In the genomic region with DNA sequence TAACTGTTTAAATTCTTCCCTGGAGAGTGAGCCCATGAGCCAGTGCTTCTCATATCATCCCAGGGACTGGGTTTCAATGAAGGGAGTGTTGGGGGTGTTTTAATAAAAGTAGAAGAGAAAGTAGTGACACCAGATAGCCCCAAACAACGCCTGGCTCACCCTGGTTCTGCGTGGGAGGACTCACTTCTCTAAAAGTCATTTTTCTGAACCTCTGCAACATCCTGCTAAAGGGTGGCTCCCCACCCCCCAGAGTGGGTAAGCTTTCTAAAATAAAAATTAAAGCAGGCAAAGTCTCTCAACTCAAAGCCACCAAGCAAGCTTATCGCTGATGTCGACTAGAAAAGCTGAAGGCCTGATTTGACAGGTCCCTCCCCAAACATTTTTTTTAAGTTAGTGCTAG, we compare ENCODE assay signal across 15 mouse cellular contexts. TPM values are rescaled to one million over a fixed set of nuclear protein-coding genes. Genes with fewer than 3 reads are reported as not detected.
DNase-seq lines count a peak whose midpoint lies in the region; ATAC-seq lines count a peak whose summit lies in the region.
"Had no signal": no experiment of that assay in that cellular context is flagged by ENCODE, and none has a peak within 500 bp of the region (broad histone marks: within the 10 kb centered on the region; RNA-seq: fewer than 3 reads in every experiment).

No protein-coding gene starts in this region.

- peak; percentile 52 for ATAC-seq in common myeloid progenitor, adult 5-6 weeks (replicated peaks; ENCODE audit: low read depth, poor library complexity, severe bottlenecking)
- peak; percentile 81 for ATAC-seq in neutrophil, adult 5-6 weeks (ENCODE audit: extremely low read depth, insufficient number of reproducible peaks, low FRiP score, poor library complexity, severe bottlenecking)

- no peaks in the 10 kb centered on the region for H3K36me3 ChIP-seq in splenic B cell, adult 2 months (ENCODE audit: control insufficient read depth, insufficient read depth, low read length, poor library complexity, severe bottlenecking)
- H3K36me3 ChIP-seq: hindbrain, embryonic 13.5 days; liver, embryonic 13.5 days; neural tube, embryonic 12.5 days had no signal

- no peaks in the 10 kb centered on the region for H3K27me3 ChIP-seq in splenic B cell, adult 2 months (ENCODE audit: control insufficient read depth, insufficient read depth, low read length, poor library complexity, severe bottlenecking)
- H3K27me3 ChIP-seq: hindbrain, embryonic 13.5 days; liver, embryonic 13.5 days; neural tube, embryonic 12.5 days had no signal

- DNase-seq in lung, postnatal 25 days (ENCODE audit: low spot score): peak; percentile 50
- DNase-seq in lung, adult 18-20 months: no peak
- peak; percentile 90 for DNase-seq in splenic B cell, adult 2 months (ENCODE audit: low read depth, low spot score)
- no peak for DNase-seq in ovary, postnatal 14 days (ENCODE audit: low spot score)
- DNase-seq in thymus, postnatal 14 days: no peak
- DNase-seq: adrenal gland, postnatal 14 days; cerebellum, adult 8-10 months; gastrocnemius, postnatal 14 days; left cerebral cortex, postnatal 4 days; liver, embryonic 13.5 days; right cerebral cortex, postnatal 25 days had no signal

RNA-seq across cellular contexts. Expression of gene Kctd12, which starts 57.8 kb away (rescaled TPM):
- 62.2 and 67.0 TPM in 2 replicates for total RNA-seq in common myeloid progenitor, adult 5-6 weeks (2017)
- 373 and 393 TPM in 2 replicates for total RNA-seq in neutrophil, adult 5-6 weeks (2017)

Comparison
In these comparisons a context has a peak if more than half of its experiments do, and no peak if none do; other contexts are left out.
1. DNase-seq: peak in lung, postnatal 25 days (single experiment) and splenic B cell, adult 2 months (single experiment); none in lung, adult 18-20 months (0 of 2), ovary, postnatal 14 days (single experiment) and thymus, postnatal 14 days (single experiment).